Mouse (Mus musculus) urinary bladder, postnatal 4 days (tissue): Measurements from ENCODE around the gene Usp7.
A peak's percentile ranks its signal among the peaks of the same experiment; 100 is the strongest.
"Not testable (repeated sequence)": the region's sequence is repeated elsewhere in the genome, so short reads cannot be mapped to it uniquely, and the experiment has no call there.

Experiments used
- DNase-seq, 2 experiments: peaks; one replicate each; pipeline ENCODE4 v3.0.0; 2021 to 2022; ENCODE audit warnings: low spot score in 2 of 2

The Usp7 gene

DNA sequence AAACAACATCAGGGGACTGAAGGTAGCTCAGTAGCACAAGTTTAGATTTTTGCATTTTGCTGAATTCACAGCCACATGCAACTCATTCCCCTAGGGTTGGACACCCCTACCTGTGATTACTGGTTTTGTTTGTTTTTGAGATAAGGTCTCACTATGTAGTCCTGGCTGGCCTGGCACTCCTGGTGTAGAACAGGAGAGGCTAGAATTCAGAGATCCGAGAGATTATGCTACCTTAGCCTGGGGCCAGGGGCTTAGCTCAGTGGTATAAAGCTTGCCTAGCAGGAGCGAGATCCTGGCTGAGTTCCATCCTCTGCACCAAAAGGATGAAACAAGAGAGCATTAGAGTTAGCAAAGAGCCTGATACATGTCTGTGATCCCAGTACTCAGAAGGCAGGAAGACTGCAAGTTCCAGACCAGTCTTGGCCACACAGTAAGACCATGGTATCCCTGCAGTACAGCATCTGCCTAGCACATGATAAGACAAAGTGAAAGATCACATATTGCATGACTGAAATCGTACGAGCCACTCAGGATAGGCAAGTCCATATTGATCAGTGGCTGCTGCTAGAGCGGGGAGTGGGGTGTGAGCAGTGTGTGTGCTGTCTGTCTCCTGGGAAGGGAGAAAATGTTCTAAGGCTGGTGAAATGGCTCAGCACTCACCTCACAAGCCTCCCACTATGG lies 40.4 kb downstream of the Usp7 start:
- no peak for DNase-seq

DNA sequence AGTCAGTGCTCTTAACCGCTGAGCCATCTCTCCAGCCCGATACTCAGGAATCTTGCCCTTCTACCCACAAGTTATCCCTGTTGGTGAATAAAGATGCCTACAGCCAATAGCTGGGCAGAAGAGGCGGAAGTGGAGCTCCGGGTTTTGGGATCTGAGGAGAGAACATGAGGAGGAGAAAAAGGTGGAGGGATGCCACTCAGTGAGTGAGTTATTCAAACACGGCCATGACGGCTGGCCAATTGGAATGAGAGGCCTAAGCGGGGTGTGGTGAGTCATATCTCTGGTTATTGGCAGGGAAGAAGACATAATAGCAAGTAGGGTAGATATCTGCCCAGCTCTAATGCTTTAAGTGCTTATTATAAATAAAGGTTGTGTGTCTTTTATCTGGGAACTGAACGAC lies 43.2 kb downstream of the Usp7 start:
- DNase-seq = no peak

DNA sequence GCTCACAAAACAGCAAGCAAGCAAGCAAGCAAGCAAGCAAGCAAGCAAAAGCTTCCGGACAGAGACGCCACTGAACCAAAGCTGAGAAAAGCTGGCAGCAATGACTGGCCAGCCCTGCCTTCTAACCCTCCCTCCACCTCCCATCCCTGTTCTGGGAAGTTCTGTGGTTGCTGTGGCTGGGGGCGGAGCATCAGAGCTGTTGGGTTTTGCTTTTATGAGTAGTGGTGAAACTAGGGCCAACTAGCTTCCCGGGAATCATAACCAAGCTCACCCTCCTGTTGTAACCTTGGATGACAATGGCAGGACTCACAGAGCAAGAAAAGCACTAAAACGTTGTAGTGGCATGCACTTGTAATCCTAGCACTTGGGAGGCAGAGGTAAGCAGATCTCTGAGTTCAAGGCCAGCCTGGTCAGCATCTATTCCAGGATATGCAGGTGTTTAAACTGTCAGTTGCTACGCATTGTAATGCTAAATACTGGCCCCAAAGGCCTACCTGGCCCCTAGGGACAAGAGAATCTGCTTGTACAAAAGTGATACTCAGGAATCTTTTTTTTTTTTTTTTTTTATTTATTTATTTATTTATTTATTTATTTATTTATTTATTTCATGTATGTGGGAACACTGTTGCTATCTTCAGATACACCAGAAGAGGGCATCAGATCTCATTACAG lies 43.8 kb downstream of the Usp7 start:
- no peak for DNase-seq

DNA sequence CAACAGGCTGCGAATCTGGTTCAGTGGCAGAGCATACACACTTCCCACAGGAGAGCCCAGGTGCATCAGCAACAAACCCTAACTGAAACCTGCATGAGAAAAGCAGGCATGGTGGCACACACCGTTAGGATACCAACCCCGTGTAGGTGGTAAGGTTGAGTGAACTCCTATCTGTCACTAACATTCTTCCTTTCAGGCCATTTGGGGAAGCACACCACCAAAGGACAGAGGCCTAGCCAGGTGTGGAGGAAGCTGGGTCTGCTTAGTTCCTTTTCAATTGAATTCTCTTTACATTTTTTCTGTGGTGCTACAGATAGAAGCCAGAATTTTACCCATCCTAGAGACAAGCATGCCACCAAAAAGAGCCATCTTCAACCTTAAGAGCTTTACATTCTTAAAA lies 44.3 kb downstream of the Usp7 start:
- no peak for DNase-seq

DNA sequence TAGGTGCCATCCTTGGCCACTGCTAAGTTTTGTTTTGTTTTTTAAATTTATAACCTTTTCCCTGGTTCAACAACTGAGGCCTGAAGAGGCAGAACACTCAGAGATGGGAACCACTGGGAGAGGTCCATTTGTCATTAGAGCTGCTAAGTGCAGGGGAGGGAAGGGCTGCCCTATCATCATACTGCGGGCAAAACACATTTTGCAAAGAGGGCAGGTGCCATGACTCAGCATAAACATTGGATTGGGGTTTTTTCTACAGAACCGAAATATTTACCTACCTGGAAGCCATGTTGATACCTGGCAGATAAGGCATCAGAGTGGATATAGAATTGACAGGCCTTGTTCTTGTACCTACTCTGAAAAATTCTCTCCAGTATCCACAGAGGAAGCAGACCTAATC lies 45.6 kb downstream of the Usp7 start:
- DNase-seq = no peak

DNA sequence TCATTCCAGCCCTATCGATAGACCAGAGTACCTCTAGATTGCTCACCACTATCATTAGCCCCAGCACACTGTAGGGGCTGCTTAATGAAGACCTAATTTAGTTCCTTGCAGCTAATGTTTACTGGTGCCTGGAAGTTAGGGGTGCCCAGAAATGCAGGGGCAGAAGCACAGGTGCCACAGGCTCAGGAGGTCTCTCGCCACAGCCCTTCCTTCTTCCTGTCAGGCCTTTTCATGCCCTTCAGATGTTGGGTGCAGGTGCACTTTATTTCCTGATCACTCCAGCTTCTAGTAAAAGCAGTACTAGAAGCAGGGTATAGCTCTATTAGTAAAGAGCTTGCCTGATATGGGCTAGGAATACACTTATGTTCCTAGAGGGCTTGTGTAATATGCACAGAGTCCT lies 46.4 kb downstream of the Usp7 start:
- no peak for DNase-seq

DNA sequence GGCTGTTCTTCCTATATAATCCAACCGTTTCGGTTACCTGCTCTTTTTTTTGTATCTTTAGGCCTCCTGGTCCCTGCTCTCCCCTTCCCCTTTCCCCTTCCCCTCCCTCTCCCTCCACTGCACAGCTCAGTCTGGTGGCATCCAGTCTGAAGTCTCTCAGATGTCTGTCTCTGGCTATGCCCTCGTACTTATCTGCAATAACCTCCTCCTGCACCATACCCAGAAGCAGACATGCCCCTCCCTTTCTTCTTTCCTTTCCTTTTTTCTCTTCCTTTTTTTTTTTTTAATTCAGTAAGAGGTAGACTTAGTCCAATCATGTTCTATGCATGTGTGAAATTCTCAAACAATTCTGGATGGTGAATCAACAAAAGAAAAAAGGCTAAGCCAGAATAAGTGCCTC lies 48.1 kb downstream of the Usp7 start:
- DNase-seq = no peak

DNA sequence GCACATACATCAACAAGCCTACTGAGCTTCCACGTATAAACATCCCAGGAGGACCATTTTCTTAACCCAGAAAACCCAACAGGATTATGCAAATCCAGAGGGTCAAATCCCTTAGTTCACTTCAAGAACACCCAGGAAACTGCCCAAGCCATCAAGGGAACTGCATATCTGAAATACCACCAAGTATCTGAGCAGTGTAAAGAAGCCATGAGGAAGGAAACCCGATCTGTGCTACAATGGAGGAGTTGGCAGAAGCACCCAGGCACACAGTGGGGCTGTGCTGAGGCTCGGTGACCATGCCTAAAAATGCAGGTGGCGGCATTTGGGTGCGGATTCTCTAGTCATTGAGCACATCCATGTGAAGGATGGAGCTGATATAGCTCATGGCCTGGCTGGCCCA lies 50.4 kb downstream of the Usp7 start:
- no peak for DNase-seq

DNA sequence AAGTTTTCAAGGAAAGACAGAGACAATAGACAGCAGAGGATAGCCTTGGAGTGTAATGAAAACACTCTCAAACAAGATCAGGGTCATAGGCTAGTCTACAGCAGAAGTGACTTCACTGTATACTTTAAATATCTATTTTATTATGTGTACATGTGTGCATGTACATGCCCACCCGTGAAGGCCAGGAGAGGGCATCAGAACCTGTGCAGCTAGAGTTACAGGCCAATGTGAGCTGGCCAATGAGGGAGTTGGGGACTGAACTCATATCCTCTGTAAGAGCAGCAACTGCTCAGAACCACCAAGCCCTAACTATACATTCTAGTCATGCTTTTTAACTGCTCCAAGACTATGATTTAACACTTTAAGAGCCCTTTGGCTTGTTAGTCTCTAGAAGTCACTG lies 51.0 kb downstream of the Usp7 start:
- DNase-seq = no peak

DNA sequence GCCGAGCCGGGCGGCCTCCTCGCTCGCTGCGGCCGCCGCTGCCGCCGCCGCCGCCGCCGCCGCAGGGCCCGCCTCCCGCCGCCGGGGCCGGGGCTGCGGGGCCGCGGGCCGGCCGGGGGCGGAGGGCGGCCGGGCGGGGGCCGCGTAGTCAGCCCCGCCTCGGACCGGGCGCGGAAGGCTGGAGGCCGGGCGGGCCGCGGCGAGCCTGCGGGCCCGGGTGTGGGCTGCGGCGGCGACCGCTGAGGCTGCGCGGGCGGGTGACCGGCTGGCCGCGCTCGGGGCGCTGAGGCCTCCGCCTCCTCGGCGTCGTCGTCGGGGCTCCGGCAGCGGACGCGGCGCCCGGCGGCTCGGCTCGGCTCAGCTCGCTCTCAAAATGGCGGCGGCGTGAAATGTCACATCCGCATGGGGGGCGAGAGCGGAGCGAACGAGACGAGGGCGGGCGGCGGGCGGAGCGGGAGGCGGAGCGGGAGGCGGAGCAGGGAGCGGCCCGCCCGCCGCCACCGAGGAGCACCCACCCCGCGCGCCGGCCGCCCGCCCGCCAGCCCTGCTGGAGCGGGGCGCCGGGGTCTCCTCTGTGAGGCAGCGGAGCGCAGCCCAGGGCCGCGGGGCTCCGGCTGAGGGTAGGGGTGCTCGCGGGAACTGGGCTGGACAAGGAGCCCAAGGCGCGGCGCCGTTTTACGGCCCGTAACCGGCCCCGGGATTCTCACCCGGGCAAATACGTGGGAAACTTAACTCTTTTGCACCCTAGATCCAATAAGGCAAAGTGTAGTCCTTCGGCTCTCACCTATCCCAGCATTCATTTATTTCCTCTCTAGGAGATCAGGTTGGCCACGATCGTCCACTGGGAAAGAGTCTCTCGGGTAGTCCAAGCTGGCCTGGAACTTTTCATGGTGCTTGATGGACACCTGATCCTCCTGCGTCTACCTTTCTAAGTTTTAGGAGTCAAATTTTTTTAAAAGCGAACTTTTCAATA lies 53.3 kb downstream of the Usp7 start:
- peak; percentile 84 to 92 for DNase-seq

DNA sequence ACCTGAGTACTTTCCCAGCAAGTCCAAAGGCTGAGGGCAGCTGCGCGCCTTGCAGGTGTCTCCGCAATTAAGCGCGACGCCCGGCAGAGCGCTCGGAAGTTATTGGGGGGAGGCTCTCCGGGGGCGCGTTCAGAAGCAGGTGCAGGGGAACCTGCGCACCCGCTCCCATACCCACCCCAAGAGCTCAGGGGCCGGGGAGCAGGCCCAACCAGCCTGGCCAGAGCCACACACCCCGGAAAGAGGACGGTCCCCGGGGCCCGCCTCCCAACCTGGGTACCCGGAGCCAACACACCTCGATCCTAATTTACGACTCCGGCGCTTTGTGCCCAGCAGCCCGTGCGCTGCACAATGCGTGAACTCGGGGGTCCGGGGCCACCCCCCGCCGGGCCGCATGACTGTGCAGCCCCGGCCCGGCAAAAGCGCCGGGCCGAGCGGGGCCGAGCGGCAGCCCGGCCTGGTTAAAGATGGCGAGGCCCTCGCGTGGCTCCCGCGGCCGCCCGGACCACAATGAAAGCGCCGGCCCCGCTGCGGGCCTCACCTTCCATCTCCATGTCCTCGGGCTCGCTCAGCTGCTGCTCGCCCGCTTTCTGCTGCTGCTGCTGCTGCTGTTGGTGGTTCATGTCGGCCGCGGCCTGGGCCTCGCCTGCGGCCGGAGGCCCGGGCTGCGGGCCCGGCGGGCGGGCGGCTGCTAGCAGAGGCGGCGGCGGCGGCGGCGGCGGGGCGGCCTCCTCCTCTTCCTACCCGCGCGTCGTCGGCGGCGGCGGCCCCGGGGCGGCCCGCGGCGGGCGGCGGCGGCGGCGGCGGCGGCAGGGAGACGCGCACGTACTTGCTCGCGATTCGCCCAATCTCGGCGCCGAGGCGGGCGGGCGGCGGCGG lies 54.2 kb downstream of the Usp7 start:
- peak in 1 of 2 experiments; percentile 30 for DNase-seq

DNA sequence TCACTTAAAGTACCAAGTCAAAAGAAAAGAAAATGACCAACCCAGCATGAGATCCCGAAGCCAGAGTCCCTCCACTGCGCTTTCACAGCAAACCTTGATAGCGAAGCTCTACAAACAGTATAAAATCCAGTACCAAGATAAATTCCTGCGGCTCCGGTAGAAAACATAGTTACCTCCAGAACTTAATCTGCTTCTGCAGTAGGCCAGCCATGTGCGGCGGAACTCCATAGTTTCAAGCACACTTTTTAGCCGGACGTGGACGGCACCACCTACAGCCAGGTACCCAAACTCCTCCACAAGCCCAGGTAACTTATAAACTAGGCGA lies 54.8 kb downstream of the Usp7 start:
- no peak for DNase-seq

DNA sequence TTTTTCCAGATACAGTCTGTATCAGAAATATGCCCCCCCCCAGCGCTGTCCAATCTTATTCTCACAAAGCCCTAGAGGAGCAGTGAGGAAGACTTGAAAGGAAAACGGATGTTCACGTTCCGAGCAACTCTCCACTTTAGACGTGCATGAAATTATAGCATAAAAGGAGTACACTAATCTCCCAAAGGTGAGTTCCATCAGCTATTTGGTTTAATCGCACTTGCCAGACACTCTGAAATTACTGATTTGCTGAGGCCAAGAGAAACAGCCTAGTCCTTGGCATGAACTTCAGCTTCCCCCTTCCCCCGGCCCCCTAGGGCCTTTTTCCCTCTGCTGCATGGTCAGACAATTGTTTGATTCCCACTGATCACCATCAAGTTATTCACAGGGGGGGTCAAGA lies 55.4 kb downstream of the Usp7 start:
- no peak for DNase-seq

DNA sequence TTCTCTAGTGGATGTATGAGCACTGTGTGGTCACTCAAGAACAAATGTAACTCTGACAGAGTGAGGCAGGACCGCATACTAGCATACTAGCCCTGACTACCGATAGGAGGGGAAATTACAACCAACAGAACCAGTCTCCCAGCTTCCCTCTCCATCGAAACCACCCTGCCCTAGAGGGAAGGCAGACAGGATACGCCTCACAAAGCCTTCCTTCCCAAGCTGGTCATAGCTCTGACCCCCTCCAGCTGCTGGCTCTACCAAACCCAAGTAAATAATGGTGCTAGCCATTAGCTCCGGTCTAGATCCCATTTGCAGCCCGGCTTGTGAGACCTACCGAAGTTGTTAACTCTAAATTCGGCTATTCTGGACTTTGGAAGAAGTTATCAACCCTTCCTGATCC lies 56.1 kb downstream of the Usp7 start:
- DNase-seq = no peak

DNA sequence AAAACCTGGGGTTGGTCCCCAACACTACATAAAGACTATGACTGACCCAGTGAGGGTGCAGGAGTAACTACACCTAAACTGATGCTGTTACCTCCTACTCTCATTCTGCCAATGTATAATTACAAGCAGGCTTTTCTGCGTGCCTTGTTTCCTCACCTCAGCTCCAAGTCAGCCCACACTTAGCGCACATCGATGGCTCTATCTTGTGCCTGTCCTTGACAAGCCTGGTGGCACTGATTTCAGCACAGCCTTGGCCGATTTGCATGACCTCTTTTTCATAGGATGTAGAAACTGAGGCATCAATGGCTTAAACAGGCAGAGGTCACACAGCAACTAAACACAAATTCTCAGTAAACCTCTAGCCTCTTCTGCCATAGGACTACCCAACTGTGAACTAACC lies 57.4 kb downstream of the Usp7 start:
- DNase-seq = no peak

DNA sequence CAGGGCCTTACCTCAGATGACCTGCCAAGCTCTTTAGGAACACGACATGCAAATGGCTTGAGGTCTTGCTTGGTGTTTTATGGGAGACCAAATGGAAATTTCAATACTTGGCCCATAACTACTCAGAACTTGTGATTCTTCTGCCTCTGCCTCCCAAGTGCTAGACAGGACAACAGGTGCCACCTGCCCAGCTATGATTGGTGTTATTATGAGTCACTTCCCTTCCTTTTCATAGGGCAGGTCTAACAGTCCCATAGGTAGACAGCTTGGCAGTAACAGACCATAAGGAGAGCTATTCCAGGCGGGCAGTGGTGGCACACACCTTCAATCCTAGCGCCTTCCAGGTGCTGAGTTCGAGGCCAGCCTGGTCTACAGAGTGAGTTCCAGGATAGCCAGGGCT lies 58.5 kb downstream of the Usp7 start:
- DNase-seq = no peak

DNA sequence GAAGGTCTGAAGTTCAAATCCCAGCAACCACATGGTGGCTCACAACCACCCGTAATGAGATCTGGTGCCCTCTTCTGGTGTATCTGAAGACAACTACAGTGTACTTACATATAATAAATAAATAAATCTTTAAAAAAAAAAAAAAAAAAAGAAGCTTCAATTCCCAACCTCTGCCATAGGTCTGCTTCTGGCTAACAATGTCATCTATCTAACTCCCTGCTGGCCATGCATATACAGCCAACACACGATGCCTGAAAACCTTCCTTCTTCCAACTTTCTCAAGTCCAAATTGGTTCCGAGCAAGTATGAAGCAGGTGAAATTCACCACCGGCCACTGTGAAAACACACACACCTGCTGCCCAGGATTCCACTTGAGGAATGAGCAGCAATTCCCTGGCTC lies 59.7 kb downstream of the Usp7 start:
- DNase-seq = not testable (repeated sequence)

DNA sequence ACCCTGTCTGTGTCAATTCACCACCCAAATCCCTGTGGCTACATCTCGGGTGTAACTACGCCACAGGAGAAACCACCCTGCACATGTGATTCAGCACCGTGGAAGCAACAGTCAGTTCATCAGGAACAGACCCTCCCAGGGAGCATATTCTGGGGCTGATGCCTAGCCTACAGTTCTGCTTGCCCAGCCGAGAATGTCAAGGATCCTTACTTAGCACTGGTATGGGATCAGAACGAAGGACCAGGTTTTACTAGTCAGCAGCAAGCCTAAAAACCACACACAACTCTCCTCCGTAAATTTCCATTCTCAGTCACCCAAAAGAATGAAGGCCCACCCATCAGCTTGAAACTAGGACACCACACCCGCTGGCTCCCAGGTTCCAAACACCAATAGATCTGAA lies 60.5 kb downstream of the Usp7 start:
- DNase-seq = no peak

DNA sequence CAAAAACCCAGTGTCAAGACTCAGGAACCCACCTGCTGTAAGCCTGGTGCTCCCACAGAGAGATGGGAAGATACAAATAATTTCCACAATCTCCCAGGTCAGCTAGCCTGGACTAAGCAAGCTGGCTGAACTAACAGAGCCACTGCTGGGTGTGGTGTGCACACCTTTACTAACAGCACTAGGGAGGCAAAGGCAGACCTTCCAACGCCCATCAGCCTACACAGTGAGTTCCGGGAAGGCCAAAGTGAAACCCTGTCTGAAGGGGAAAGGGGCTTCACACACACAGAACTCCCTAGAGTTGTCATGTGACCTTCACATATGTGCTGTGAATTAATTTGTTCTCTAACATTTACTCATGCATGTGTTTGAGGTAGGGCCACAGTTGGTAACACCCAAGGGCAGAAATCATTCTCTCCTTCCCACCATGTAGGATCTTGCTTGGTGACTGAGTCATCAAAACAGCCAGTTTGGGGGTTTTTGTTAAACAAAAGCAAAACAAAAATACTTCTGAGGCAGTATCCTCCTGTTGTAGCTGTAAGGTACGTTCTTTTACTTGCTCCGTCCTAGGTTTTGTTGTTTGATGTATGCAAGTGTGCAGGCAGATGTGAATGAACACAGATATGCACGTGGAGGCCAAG lies 63.9 kb downstream of the Usp7 start:
- no peak for DNase-seq

DNA sequence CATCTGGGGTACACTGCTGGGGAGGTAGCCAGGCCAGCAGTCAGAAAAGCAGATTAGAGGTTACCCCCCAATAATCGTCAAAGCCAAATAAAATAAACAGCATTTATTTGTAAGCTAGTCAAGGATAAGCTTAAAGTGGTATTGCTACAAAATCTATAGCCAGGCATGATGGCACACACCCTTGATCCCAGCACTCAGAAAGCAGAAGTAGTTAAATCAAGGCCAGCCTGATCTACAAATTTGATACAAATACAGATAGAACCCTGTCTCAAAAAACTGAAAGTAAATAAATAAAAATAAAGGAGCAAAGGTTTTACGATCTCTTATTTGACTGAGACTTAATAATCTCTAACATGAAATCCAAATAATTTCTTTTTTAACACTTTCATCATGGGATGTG lies 66.3 kb downstream of the Usp7 start:
- DNase-seq = no peak

DNA sequence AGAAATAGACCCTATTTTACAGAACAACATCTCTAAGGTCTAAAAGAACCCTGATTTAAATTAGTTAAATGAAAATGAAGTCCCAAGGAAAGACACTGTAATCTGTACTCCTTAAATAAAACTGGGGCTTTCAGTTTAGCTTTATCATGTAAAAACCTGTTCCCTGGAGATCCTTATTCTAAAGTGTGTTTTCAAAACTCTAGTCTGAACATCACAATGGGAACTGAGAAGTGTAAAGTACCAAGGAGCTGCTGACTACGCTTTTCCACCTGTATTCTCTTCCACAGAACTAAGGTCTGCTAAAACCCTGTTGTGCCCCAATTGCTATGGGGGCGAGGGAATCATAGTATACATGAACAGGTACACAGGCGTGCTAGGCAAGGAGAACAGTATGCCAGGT lies 68.1 kb downstream of the Usp7 start:
- no peak for DNase-seq
